Mouse (Mus musculus): Measurements from ENCODE around the gene Fnbp1. TPM values are rescaled to one million over a fixed set of nuclear protein-coding genes. Genes with fewer than 3 reads are reported as not detected.

Gene Fnbp1
- polyA plus RNA-seq, 1 experiment from 2014 or later = 21.7 TPM

DNA sequence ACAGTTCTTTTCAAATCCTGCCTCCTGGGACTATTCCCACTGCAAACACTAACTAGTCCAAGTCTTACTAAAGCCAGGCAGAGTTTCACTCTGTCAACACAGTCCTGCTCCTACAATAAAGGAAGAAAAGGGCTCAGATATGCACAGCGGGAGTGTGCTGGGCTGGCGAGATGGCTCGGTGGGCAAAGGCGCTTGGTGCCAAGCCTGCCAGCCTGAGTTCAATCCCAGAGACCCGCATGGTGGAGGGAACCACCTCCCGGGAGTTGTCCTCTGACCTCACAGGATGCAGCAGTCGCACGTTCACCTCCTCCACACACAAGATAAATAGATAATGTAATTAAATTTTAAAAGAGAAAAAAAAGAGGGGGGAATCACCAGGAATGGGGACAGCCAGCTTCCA lies 38.5 kb downstream of the Fnbp1 start:
- Histone ChIP-seq H3K9me3 (ENCODE audit: control insufficient read depth, low read length) (no peaks in the 10 kb centered on the region), H3K9ac (ENCODE audit: low read depth, low read length) (no peak overlapping the region), H3K4me1 (ENCODE audit: control insufficient read depth, insufficient read depth, low read length) (peaks cover 15% of the 10 kb centered on the region; the same call in 1 of the 2 replicates), H3K36me3 (ENCODE audit: control insufficient read depth, insufficient read depth, low read length) (no peaks in the 10 kb centered on the region), H3K4me3 (ENCODE audit: low read depth, low read length) (no peak overlapping the region), H3K27me3 (replicated peaks; ENCODE audit: control insufficient read depth, insufficient read depth, low read length) (no peaks in the 10 kb centered on the region), H3K4me2 (ENCODE audit: low read depth, low read length) (no peak overlapping the region), H3K27ac (replicated peaks; ENCODE audit: low read depth, low read length) (no peak overlapping the region)
- no peak for ATAC-seq (ENCODE audit: low read depth)
- 63% methylated on average over 8 of the region's 8 CpGs for WGBS
- DNase-seq (ENCODE audit: low spot score) = no peak

DNA sequence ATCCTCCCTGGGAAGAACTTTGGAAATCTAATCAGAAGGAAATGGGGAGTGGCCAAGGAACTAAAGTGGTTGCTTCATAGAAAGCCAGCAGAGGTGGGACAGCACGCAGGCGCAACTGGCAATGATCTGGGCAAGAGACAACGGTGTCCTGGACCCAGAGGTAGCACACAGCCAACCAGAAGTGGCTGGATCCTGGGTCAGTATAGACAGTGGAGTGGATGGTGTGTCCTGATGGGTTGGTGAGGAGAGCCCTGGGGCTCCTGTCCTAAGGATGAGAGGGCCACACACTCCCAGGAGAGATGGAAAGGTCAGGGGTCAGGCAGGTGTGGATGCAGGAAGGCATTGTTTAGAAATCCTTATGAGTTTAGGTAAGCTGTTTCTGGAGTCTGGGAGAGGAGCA lies 40.5 kb downstream of the Fnbp1 start:
- H3K9ac ChIP-seq (ENCODE audit: low read depth, low read length) = no peak overlapping the region
- no peak overlapping the region for H3K4me2 ChIP-seq (ENCODE audit: low read depth, low read length)
- no peaks in the 10 kb centered on the region for H3K36me3 ChIP-seq (ENCODE audit: control insufficient read depth, insufficient read depth, low read length)
- WGBS = 93% methylated on average over 3 of the region's 3 CpGs
- no peak for ATAC-seq (ENCODE audit: low read depth)
- H3K4me1 ChIP-seq (ENCODE audit: control insufficient read depth, insufficient read depth, low read length) = no peaks in the 10 kb centered on the region
- DNase-seq (ENCODE audit: low spot score) = no peak
- no peak overlapping the region for H3K4me3 ChIP-seq (ENCODE audit: low read depth, low read length)
- H3K27ac ChIP-seq (replicated peaks; ENCODE audit: low read depth, low read length) = no peak overlapping the region
- H3K9me3 ChIP-seq (ENCODE audit: control insufficient read depth, low read length) = no peaks in the 10 kb centered on the region
- H3K27me3 ChIP-seq (replicated peaks; ENCODE audit: control insufficient read depth, insufficient read depth, low read length) = no peaks in the 10 kb centered on the region

DNA sequence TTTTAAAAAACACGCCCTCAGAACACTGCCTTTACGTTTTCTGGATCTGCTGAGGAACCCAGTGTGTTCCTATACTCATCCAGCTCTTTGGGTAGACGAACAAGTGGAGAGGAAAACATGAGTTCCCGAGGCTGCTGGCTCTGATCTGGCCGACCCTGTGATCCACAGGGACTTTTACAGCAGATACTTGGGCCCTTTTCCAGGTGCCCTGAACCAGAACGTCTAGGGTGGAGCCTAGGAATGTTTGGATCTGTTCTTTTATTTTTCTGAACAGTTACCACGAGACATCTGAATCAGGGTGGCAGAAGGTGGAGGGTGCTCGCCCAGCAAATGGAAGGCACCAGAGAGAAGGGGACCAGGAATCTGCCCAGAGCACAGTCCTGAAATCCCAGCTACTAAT lies 42.7 kb downstream of the Fnbp1 start:
- WGBS = 70% methylated on average over 8 of the region's 8 CpGs
- Histone ChIP-seq H3K4me2 (ENCODE audit: low read depth, low read length) (no peak overlapping the region), H3K27me3 (replicated peaks; ENCODE audit: control insufficient read depth, insufficient read depth, low read length) (no peaks in the 10 kb centered on the region), H3K9ac (ENCODE audit: low read depth, low read length) (no peak overlapping the region), H3K27ac (replicated peaks; ENCODE audit: low read depth, low read length) (no peak overlapping the region), H3K36me3 (ENCODE audit: control insufficient read depth, insufficient read depth, low read length) (peaks cover 11% of the 10 kb centered on the region), H3K4me1 (ENCODE audit: control insufficient read depth, insufficient read depth, low read length) (no peaks in the 10 kb centered on the region), H3K9me3 (ENCODE audit: control insufficient read depth, low read length) (no peaks in the 10 kb centered on the region), H3K4me3 (ENCODE audit: low read depth, low read length) (no peak overlapping the region)
- DNase-seq (ENCODE audit: low spot score) (no peak), ATAC-seq (ENCODE audit: low read depth) (no peak)

GRCm38 (mm10) chr2:31098616-31099015 lies 43.2 kb downstream of the Fnbp1 start:
- H3K4me2 ChIP-seq (ENCODE audit: low read depth, low read length) = no peak overlapping the region
- no peak overlapping the region for H3K27ac ChIP-seq (replicated peaks; ENCODE audit: low read depth, low read length)
- ATAC-seq (ENCODE audit: low read depth) (no peak), DNase-seq (ENCODE audit: low spot score) (no peak)
- H3K36me3 ChIP-seq (ENCODE audit: control insufficient read depth, insufficient read depth, low read length) = peaks cover 15% of the 10 kb centered on the region
- no peaks in the 10 kb centered on the region for H3K9me3 ChIP-seq (ENCODE audit: control insufficient read depth, low read length)
- no peaks in the 10 kb centered on the region for H3K4me1 ChIP-seq (ENCODE audit: control insufficient read depth, insufficient read depth, low read length)
- H3K9ac ChIP-seq (ENCODE audit: low read depth, low read length) = no peak overlapping the region
- no peak overlapping the region for H3K4me3 ChIP-seq (ENCODE audit: low read depth, low read length)
- 97% methylated on average over 11 of the region's 11 CpGs for WGBS
- H3K27me3 ChIP-seq (replicated peaks; ENCODE audit: control insufficient read depth, insufficient read depth, low read length) = no peaks in the 10 kb centered on the region

DNA sequence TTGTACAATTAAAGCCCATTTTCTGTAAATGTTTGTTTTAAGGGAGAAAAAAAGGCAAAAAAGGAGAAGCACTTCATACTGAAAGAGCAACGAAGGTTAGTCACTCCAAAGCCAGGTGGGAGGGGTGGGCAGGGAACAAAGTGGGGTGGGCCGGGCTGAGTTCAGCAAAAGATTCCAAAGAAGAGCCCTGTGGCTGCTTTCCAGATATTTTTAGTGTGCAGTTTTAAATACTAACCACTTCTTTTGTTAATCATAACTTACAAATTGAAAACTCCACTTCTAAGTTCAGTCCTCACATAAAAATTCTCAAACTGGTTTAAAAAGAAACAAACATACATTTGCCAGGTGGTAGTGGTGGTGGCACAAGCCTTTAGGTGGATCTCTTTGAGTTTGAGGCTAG lies 44.5 kb downstream of the Fnbp1 start:
- Histone ChIP-seq H3K9ac (ENCODE audit: low read depth, low read length) (no peak overlapping the region), H3K4me1 (ENCODE audit: control insufficient read depth, insufficient read depth, low read length) (no peaks in the 10 kb centered on the region), H3K9me3 (ENCODE audit: control insufficient read depth, low read length) (no peaks in the 10 kb centered on the region), H3K4me3 (ENCODE audit: low read depth, low read length) (no peak overlapping the region), H3K27me3 (replicated peaks; ENCODE audit: control insufficient read depth, insufficient read depth, low read length) (no peaks in the 10 kb centered on the region), H3K4me2 (ENCODE audit: low read depth, low read length) (no peak overlapping the region), H3K36me3 (ENCODE audit: control insufficient read depth, insufficient read depth, low read length) (peaks cover 15% of the 10 kb centered on the region), H3K27ac (replicated peaks; ENCODE audit: low read depth, low read length) (no peak overlapping the region)
- 73% methylated on average over 2 of the region's 2 CpGs for WGBS
- ATAC-seq (ENCODE audit: low read depth) (no peak), DNase-seq (ENCODE audit: low spot score) (no peak)

- no peaks in the 10 kb centered on the region for H3K9me3 ChIP-seq (ENCODE audit: control insufficient read depth, low read length)
- H3K27ac ChIP-seq (replicated peaks; ENCODE audit: low read depth, low read length) = no peak overlapping the region
- no peaks in the 10 kb centered on the region for H3K27me3 ChIP-seq (replicated peaks; ENCODE audit: control insufficient read depth, insufficient read depth, low read length)
- H3K36me3 ChIP-seq (ENCODE audit: control insufficient read depth, insufficient read depth, low read length) = peaks cover 15% of the 10 kb centered on the region
- H3K4me1 ChIP-seq (ENCODE audit: control insufficient read depth, insufficient read depth, low read length) = no peaks in the 10 kb centered on the region
- H3K4me2 ChIP-seq (ENCODE audit: low read depth, low read length) = no peak overlapping the region
- H3K4me3 ChIP-seq (ENCODE audit: low read depth, low read length) = no peak overlapping the region
- 83% methylated on average over 15 of the region's 15 CpGs for WGBS
- no peak for ATAC-seq (ENCODE audit: low read depth)
- no peak for DNase-seq (ENCODE audit: low spot score)
- H3K9ac ChIP-seq (ENCODE audit: low read depth, low read length) = no peak overlapping the region
Measured at GRCm38 (mm10) chr2:31096119-31096518, 45.7 kb downstream of the Fnbp1 start.

GRCm38 (mm10) chr2:31094565-31094964 lies 47.2 kb downstream of the Fnbp1 start:
- WGBS = 55% methylated on average over 5 of the region's 5 CpGs
- no peak for DNase-seq (ENCODE audit: low spot score)

GRCm38 (mm10) chr2:31092939-31093338 lies 48.9 kb downstream of the Fnbp1 start:
- Histone ChIP-seq H3K27me3 (replicated peaks; ENCODE audit: control insufficient read depth, insufficient read depth, low read length) (no peaks in the 10 kb centered on the region), H3K36me3 (ENCODE audit: control insufficient read depth, insufficient read depth, low read length) (peaks cover 15% of the 10 kb centered on the region), H3K9me3 (ENCODE audit: control insufficient read depth, low read length) (no peaks in the 10 kb centered on the region), H3K4me3 (ENCODE audit: low read depth, low read length) (no peak overlapping the region), H3K4me2 (ENCODE audit: low read depth, low read length) (no peak overlapping the region), H3K9ac (ENCODE audit: low read depth, low read length) (no peak overlapping the region), H3K27ac (replicated peaks; ENCODE audit: low read depth, low read length) (no peak overlapping the region), H3K4me1 (ENCODE audit: control insufficient read depth, insufficient read depth, low read length) (peaks cover 10% of the 10 kb centered on the region)
- ATAC-seq (ENCODE audit: low read depth) (no peak), DNase-seq (ENCODE audit: low spot score) (no peak)
- 88% methylated on average over 3 of the region's 3 CpGs for WGBS

More at GRCm38 (mm10) chr2:31094565-31094964, 47.2 kb downstream of the Fnbp1 start:
- H3K27ac ChIP-seq (replicated peaks; ENCODE audit: low read depth, low read length) = no peak overlapping the region
- no peak overlapping the region for H3K4me3 ChIP-seq (ENCODE audit: low read depth, low read length)
- peaks cover 15% of the 10 kb centered on the region for H3K36me3 ChIP-seq (ENCODE audit: control insufficient read depth, insufficient read depth, low read length)
- no peaks in the 10 kb centered on the region for H3K27me3 ChIP-seq (replicated peaks; ENCODE audit: control insufficient read depth, insufficient read depth, low read length)
- no peak for ATAC-seq (ENCODE audit: low read depth)
- H3K9ac ChIP-seq (ENCODE audit: low read depth, low read length) = no peak overlapping the region
- H3K4me2 ChIP-seq (ENCODE audit: low read depth, low read length) = no peak overlapping the region
- no peaks in the 10 kb centered on the region for H3K9me3 ChIP-seq (ENCODE audit: control insufficient read depth, low read length)
- H3K4me1 ChIP-seq (ENCODE audit: control insufficient read depth, insufficient read depth, low read length) = peaks cover under 1% of the 10 kb centered on the region; the same call in 1 of the 2 replicates

GRCm38 (mm10) chr2:31091182-31091581 lies 50.6 kb downstream of the Fnbp1 start:
- H3K27me3 ChIP-seq (replicated peaks; ENCODE audit: control insufficient read depth, insufficient read depth, low read length) = no peaks in the 10 kb centered on the region
- no peak overlapping the region for H3K9ac ChIP-seq (ENCODE audit: low read depth, low read length)

More at GRCm38 (mm10) chr2:31091182-31091581, 50.6 kb downstream of the Fnbp1 start:
- H3K9me3 ChIP-seq (ENCODE audit: control insufficient read depth, low read length) = no peaks in the 10 kb centered on the region
- H3K4me3 ChIP-seq (ENCODE audit: low read depth, low read length) = no peak overlapping the region
- no peak overlapping the region for H3K27ac ChIP-seq (replicated peaks; ENCODE audit: low read depth, low read length)
- 59% methylated on average over 3 of the region's 3 CpGs for WGBS
- H3K4me2 ChIP-seq (ENCODE audit: low read depth, low read length) = no peak overlapping the region
- DNase-seq (ENCODE audit: low spot score) = no peak
- H3K4me1 ChIP-seq (ENCODE audit: control insufficient read depth, insufficient read depth, low read length) = peaks cover 16% of the 10 kb centered on the region
- no peak for ATAC-seq (ENCODE audit: low read depth)
- H3K36me3 ChIP-seq (ENCODE audit: control insufficient read depth, insufficient read depth, low read length) = peaks cover 15% of the 10 kb centered on the region

Data from embryonic facial prominence, embryonic 14.5 days (tissue).